Mouse (Mus musculus) neutrophil, adult 83 days (primary cell): ENCODE results near the gene Slc9a2. TPM values are rescaled to one million over a fixed set of nuclear protein-coding genes. Genes with fewer than 3 reads are reported as not detected.

Experiments
- total RNA-seq, 2 experiments: library from RNA; stranded (reverse); gene quantifications; one replicate each; pipeline ENCODE4 v1.2.4; 2023

Slc9a2 gene
- under 1 TPM; 0.20 to 0.28 TPM for total RNA-seq

DNA sequence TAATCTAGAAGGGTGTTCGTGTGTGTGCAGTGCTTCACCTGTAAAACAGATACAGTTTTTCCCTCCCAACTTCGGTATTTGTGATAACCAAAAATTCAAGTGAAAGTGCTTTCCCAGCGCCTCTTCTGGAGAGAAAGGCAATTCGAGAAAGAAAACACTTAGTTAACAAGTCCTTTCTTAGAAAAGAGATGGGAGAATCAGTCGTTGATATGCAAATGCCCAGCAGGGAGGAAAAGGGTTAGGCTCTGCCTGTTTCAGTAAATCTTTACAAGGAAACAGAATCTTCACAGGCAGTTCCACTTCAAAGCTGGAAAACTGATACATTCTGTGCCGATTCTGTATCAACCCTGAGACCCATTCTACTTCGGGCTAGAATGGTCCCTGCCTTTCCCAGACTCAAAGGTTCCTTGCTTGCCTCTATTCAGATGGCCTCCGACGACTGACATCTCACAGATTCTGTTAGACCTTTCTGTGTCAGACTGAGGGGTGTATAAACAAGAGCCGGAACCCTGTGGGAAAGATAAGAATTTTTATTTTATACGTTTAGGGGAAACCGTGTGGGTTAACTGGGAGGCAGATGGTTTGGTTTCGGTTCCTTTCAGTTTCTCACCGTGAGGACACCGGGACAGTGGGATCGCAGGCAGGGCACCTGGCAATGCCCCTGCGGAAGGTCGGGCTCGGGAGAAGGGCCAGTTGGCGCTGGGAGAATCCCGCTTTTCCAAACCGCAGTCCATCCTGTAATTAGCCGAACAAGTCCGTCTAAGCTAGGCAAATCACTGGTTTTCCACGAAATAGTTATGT, at the start of gene Slc9a2:
Gene Slc9a2 (plus strand): TSS at position 508 of the 801 bp plus-strand sequence.

GRCm38 (mm10) chr1:40790324-40791141, 110.2 kb downstream of the Slc9a2 start, which contains the start of gene Mfsd9:
Gene Mfsd9 (minus strand): TSS chr1:40790687.

DNA sequence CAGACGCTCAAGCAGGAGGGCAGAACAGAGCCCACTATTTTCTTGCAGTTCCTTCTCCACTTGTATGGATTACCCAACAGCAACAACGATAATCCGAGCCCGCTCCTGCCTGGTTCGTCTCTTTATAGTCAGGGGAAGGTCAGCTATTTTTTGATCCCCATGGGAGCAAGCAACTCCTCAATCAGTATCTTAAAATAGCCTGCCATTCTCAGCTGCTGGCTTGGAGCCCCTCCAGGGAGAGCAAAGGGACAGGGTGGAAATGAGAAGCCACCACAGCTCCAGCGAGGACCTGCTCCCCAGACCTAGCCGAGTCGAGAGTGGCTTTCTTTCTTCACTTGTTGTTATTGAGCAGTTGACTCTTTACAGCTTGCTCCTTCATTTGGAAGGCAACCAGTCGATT, 125.0 kb downstream of the Slc9a2 start, which contains the start of gene Tmem182:
Gene Tmem182 (plus strand): TSS at position 251 of the 400 bp plus-strand sequence.

Other genes with a start within 250 kb of the Slc9a2 start
- gene Il18r1, start 215.0 kb upstream of the Slc9a2 start, total RNA-seq: 10 to 100 TPM; 23.7 to 26.0 TPM
- gene Il18rap, start 165.2 kb upstream of the Slc9a2 start, total RNA-seq: 100 to 1,000 TPM; 176 to 203 TPM
- not detected for gene Slc9a4, start 100.5 kb upstream of the Slc9a2 start, total RNA-seq
- gene Mfsd9, start 110.1 kb downstream of the Slc9a2 start, total RNA-seq: 1 to 10 TPM; 3.4 to 3.7 TPM
- gene Tmem182, start 125.0 kb downstream of the Slc9a2 start, total RNA-seq: not detected